Mouse (Mus musculus) hindbrain, embryonic 10.5 days (tissue): ENCODE measurements around the gene Usp45. TPM values are rescaled to one million over a fixed set of nuclear protein-coding genes. Genes with fewer than 3 reads are reported as not detected.
A peak's percentile ranks its signal among the peaks of the same experiment; 100 is the strongest.
"Not testable (repeated sequence)": the region's sequence is repeated elsewhere in the genome, so short reads cannot be mapped to it uniquely, and the experiment has no call there.

Experiments
- DNase-seq: peaks from one replicate; pipeline ENCODE4 v3.0.0-alpha.2; 2017; ENCODE audit warnings: low spot score
- H3K27ac ChIP-seq: fragments of 300-500 bp; sonication (generic); 2 replicates; pipeline ENCODE4 v1.5.1; 2016; ENCODE audit warnings: mild to moderate bottlenecking, moderate library complexity
- H3K27me3 ChIP-seq: fragments of 300-500 bp; sonication (generic); 2 replicates; pipeline ENCODE4 v1.6.1; 2016; ENCODE audit warnings: mild to moderate bottlenecking; ENCODE audit not compliant: poor library complexity, insufficient read depth, severe bottlenecking
- H3K36me3 ChIP-seq: fragments of 300-500 bp; sonication (generic); 2 replicates; pipeline ENCODE4 v1.6.1; 2016; ENCODE audit warnings: mild to moderate bottlenecking, moderate library complexity
- H3K4me1 ChIP-seq: fragments of 300-500 bp; sonication (generic); replicated peaks from 2 replicates; pipeline ENCODE4 v1.6.1; 2016; ENCODE audit warnings: mild to moderate bottlenecking
- H3K4me3 ChIP-seq: fragments of 300-500 bp; sonication (generic); 2 replicates; pipeline ENCODE4 v1.5.1; 2016; ENCODE audit warnings: mild to moderate bottlenecking, moderate library complexity
- H3K9me3 ChIP-seq: fragments of 300-500 bp; sonication (generic); 2 replicates; pipeline ENCODE4 v1.6.1; 2016; ENCODE audit warnings: mild to moderate bottlenecking, moderate library complexity
- WGBS: fragments of 180-500 bp; shearing (Covaris S2); methylation state at CpG from one replicate; pipeline ENCODE4 v1.1.7; 2016; 5-methylcytosine and 5-hydroxymethylcytosine counted together
- polyA plus RNA-seq: library from polyadenylated mRNA; unstranded; fragments of >200 nt; fragmentation: Nextera tagmentation; extraction: Ambion mirVana; gene quantifications from 2 replicates; pipeline ENCODE4 v1.2.1, GENCODE M21; 2016

Gene Usp45
- polyA plus RNA-seq, result 9.3 and 9.4 TPM in 2 replicates

- Histone ChIP-seq H3K4me3 (peak within 1 kb of the TSS; percentile 67), H3K9me3 (no peaks in the 10 kb centered on the region), H3K4me1 (peaks cover 8% of the 10 kb centered on the region), H3K36me3 (no peaks in the 10 kb centered on the region), H3K27me3 (no peaks in the 10 kb centered on the region), H3K27ac (peak within 1 kb of the TSS; percentile 87)
- 2% methylated on average over 17 of the region's 17 CpGs for WGBS
- peak; percentile 85 for DNase-seq
Measured at GRCm38 (mm10) chr4:21766863-21767304, at the start of gene Usp45, which contains the start of gene Tstd3. Usp45 (plus strand) TSS chr4:21767156. Tstd3 (minus strand) TSS chr4:21767212.

GRCm38 (mm10) chr4:21722752-21723334, 44.1 kb upstream of the Usp45 start:
- Histone ChIP-seq H3K27me3 (no peaks in the 10 kb centered on the region), H3K4me3 (no peak overlapping the region), H3K27ac (peak overlapping the region; percentile 56), H3K36me3 (no peaks in the 10 kb centered on the region), H3K9me3 (no peaks in the 10 kb centered on the region), H3K4me1 (peaks cover 7% of the 10 kb centered on the region; the same call in 1 of the 2 replicates)
- 43% methylated on average over 7 of the region's 7 CpGs for WGBS
- peak; percentile 30 for DNase-seq

GRCm38 (mm10) chr4:21726912-21727614, 39.9 kb upstream of the Usp45 start:
- peak overlapping the region; percentile 92 for H3K27ac ChIP-seq
- no peaks in the 10 kb centered on the region for H3K27me3 ChIP-seq
- no peaks in the 10 kb centered on the region for H3K9me3 ChIP-seq
- WGBS, result 1% methylated on average over 22 of the region's 22 CpGs
- H3K36me3 ChIP-seq, result peaks cover 4% of the 10 kb centered on the region; the same call in 1 of the 2 replicates
- peaks cover 18% of the 10 kb centered on the region for H3K4me1 ChIP-seq
- peak; percentile 36 for DNase-seq
- H3K4me3 ChIP-seq, result peak overlapping the region; percentile 86

GRCm38 (mm10) chr4:21727615-21728165, 39.3 kb upstream of the Usp45 start, which contains the start of gene Ccnc:
Ccnc (plus strand) TSS chr4:21727701.
- WGBS, result under 1% methylated on average over 37 of the region's 37 CpGs
- peak; percentile 94 for DNase-seq
- peaks cover 16% of the 10 kb centered on the region for H3K4me1 ChIP-seq
- peaks cover 6% of the 10 kb centered on the region for H3K36me3 ChIP-seq
- H3K27me3 ChIP-seq, result no peaks in the 10 kb centered on the region
- H3K27ac ChIP-seq, result peak within 1 kb of the TSS; percentile 92
- no peaks in the 10 kb centered on the region for H3K9me3 ChIP-seq
- H3K4me3 ChIP-seq, result peak within 1 kb of the TSS; percentile 86

GRCm38 (mm10) chr4:21739169-21739568, 27.8 kb upstream of the Usp45 start:
- Histone ChIP-seq H3K27me3 (no peaks in the 10 kb centered on the region), H3K9me3 (no peaks in the 10 kb centered on the region), H3K36me3 (peaks cover 82% of the 10 kb centered on the region), H3K27ac (no peak overlapping the region), H3K4me1 (no peaks in the 10 kb centered on the region), H3K4me3 (no peak overlapping the region)
- 92% methylated on average over 4 of the region's 4 CpGs for WGBS
- DNase-seq, result no peak

GRCm38 (mm10) chr4:21744142-21744541, 22.8 kb upstream of the Usp45 start:
- H3K9me3 ChIP-seq, H3K4me3 ChIP-seq, H3K27me3 ChIP-seq, H3K4me1 ChIP-seq, DNase-seq, H3K27ac ChIP-seq: not testable (repeated sequence)
- peaks cover 67% of the 10 kb centered on the region for H3K36me3 ChIP-seq
- WGBS, result 95% methylated on average over 8 of the region's 8 CpGs

GRCm38 (mm10) chr4:21745723-21746122, 21.2 kb upstream of the Usp45 start:
- Histone ChIP-seq H3K36me3 (peaks cover 53% of the 10 kb centered on the region), H3K9me3 (no peaks in the 10 kb centered on the region), H3K27me3 (no peaks in the 10 kb centered on the region), H3K4me1 (no peaks in the 10 kb centered on the region), H3K27ac (no peak overlapping the region), H3K4me3 (no peak overlapping the region)
- no peak for DNase-seq
- WGBS, result 80% methylated on average over 5 of the region's 5 CpGs

- Histone ChIP-seq H3K27me3 (no peaks in the 10 kb centered on the region), H3K4me1 (no peaks in the 10 kb centered on the region), H3K36me3 (peaks cover 26% of the 10 kb centered on the region), H3K9me3 (peaks cover 6% of the 10 kb centered on the region; the same call in 1 of the 2 replicates), H3K4me3 (no peak overlapping the region), H3K27ac (no peak overlapping the region)
- WGBS, result 71% methylated on average over 4 of the region's 4 CpGs
- DNase-seq, result no peak
Measured at GRCm38 (mm10) chr4:21755123-21755789, 11.7 kb upstream of the Usp45 start.

GRCm38 (mm10) chr4:21758860-21759259, 8.1 kb upstream of the Usp45 start:
- Histone ChIP-seq H3K9me3 (peaks cover 6% of the 10 kb centered on the region; the same call in 1 of the 2 replicates), H3K27ac (no peak overlapping the region), H3K27me3 (no peaks in the 10 kb centered on the region), H3K4me3 (no peak overlapping the region), H3K4me1 (no peaks in the 10 kb centered on the region), H3K36me3 (peaks cover 22% of the 10 kb centered on the region)
- WGBS, result 60% methylated on average over 1 of the region's 1 CpGs
- DNase-seq, result no peak

- WGBS, result 94% methylated on average over 9 of the region's 9 CpGs
- Histone ChIP-seq H3K9me3 (peaks cover 6% of the 10 kb centered on the region; the same call in 1 of the 2 replicates), H3K36me3 (peaks cover 22% of the 10 kb centered on the region), H3K4me1 (peaks cover 7% of the 10 kb centered on the region), H3K27me3 (no peaks in the 10 kb centered on the region), H3K27ac (no peak overlapping the region), H3K4me3 (no peak overlapping the region)
- DNase-seq, result no peak
Measured at GRCm38 (mm10) chr4:21761416-21762160, 5.4 kb upstream of the Usp45 start.

- H3K9me3 ChIP-seq, result peaks cover 5% of the 10 kb centered on the region; the same call in 1 of the 2 replicates
- no peak overlapping the region for H3K4me3 ChIP-seq
- H3K27me3 ChIP-seq, result no peaks in the 10 kb centered on the region
- peaks cover 13% of the 10 kb centered on the region for H3K36me3 ChIP-seq
- H3K4me1 ChIP-seq, result peaks cover 8% of the 10 kb centered on the region
- no peak for DNase-seq
- H3K27ac ChIP-seq, result no peak overlapping the region
- WGBS, result 81% methylated on average over 4 of the region's 4 CpGs
Measured at GRCm38 (mm10) chr4:21763827-21764226, 3.1 kb upstream of the Usp45 start.
